Mouse (Mus musculus) embryonic stem cell, embryonic (primary cell): ENCODE measurements around the gene Gm10337.

Source experiments
- CTCF ChIA-PET, 4 experiments: fragments of 300-600 bp in 2 of 4; fragments of 350-600 bp in 2 of 4; sonication (Branson Sonifier 250); formaldehyde crosslinking; loops; one replicate each; lab custom pipeline; 2022; ENCODE audit warnings: inconsistent platforms in 2 of 4; lab: Charles Lee
- POLR2A ChIA-PET, 4 experiments: fragments of 300-600 bp in 2 of 4; fragments of 350-600 bp in 2 of 4; sonication (Branson Sonifier 250); formaldehyde crosslinking; loops; one replicate each; lab custom pipeline; 2022; ENCODE audit warnings: antibody characterized with exemption in 4 of 4, inconsistent platforms in 1 of 4; lab: Charles Lee

The Gm10337 gene

GRCm38 (mm10) chr15:102471727-102472126 lies 31.8 kb upstream of the Gm10337 start:
- POLR2A ChIA-PET = interaction anchor here in 3 of 4 experiments (0.6 to 3.0 kb wide), 83 partner anchors 7 to 586 kb away, joined by 3 to 89 read pairs (median 5); partner anchors contain the start of genes Tarbp2 (in 3 of the 3), Atp5g2 (in 2 of the 3), Map3k12 (in 2 of the 3) and Prr13 (in 2 of the 3)
- CTCF ChIA-PET = interaction anchor here in 3 of 4 experiments (0.6 to 2.1 kb wide), 10 partner anchors 10 to 706 kb away, joined by 3 to 14 read pairs (median 4); partner anchors contain the start of genes Npff (in 1 of the 3) and Tarbp2 (in 1 of the 3)

- POLR2A ChIA-PET = interaction anchor here (0.5 to 15.3 kb wide), 34 partner anchors 8 to 199 kb away, joined by 3 to 518 read pairs (median 5); partner anchors contain the start of genes Tarbp2 (in 3 of the 4), Gm10337 (in 2 of the 4), Sp1 (in 2 of the 4) and Amhr2 (in 1 of the 4)
- CTCF ChIA-PET = no interaction called here
Measured at GRCm38 (mm10) chr15:102473246-102473645, 30.3 kb upstream of the Gm10337 start.

GRCm38 (mm10) chr15:102474520-102474919 lies 29.0 kb upstream of the Gm10337 start:
- POLR2A ChIA-PET = interaction anchor here in 2 of 4 experiments (0.7 to 15.3 kb wide), 9 partner anchors 8 to 75 kb away, joined by 3 to 518 read pairs (median 8); partner anchors contain the start of genes Gm10337 (in 1 of the 2) and Tarbp2 (in 1 of the 2)

GRCm38 (mm10) chr15:102483136-102483535 lies 20.4 kb upstream of the Gm10337 start:
- POLR2A ChIA-PET = interaction anchor here in 3 of 4 experiments (0.6 to 15.3 kb wide), 17 partner anchors 10 to 78 kb away, joined by 3 to 518 read pairs (median 4); partner anchors contain the start of genes Pcbp2 (in 3 of the 3), Gm10337 (in 1 of the 3), Sp1 (in 1 of the 3) and Tarbp2 (in 1 of the 3)
- CTCF ChIA-PET = no interaction called here

More at GRCm38 (mm10) chr15:102474520-102474919, 29.0 kb upstream of the Gm10337 start:
- CTCF ChIA-PET = no interaction called here

- ChIA-PET POLR2A (interaction anchor here (0.6 to 15.3 kb wide), 46 partner anchors 8 to 1219 kb away, joined by 3 to 518 read pairs (median 4); partner anchors contain the start of genes Pcbp2 (in 3 of the 4), Gm10337 (in 2 of the 4), Map3k12 (in 2 of the 4) and Sp1 (in 2 of the 4)), CTCF (interaction anchor here in 3 of 4 experiments (0.6 to 0.9 kb wide), 9 partner anchors 24 to 1255 kb away, joined by 3 to 5 read pairs (median 3); no protein-coding TSS in a partner anchor)
Measured at GRCm38 (mm10) chr15:102485853-102486252, 17.7 kb upstream of the Gm10337 start.

- ChIA-PET CTCF (no interaction called here), POLR2A (interaction anchor here in 2 of 4 experiments (1.6 to 18.7 kb wide), 4 partner anchors 8 to 18 kb away, joined by 6 to 518 read pairs (median 129); partner anchors contain the start of genes Pcbp2 (in 2 of the 2) and Gm10337 (in 1 of the 2))
Measured at GRCm38 (mm10) chr15:102487664-102488063, 15.9 kb upstream of the Gm10337 start.

- CTCF ChIA-PET = no interaction called here
- POLR2A ChIA-PET = interaction anchor here (0.6 to 18.7 kb wide), 17 partner anchors 8 to 78 kb away, joined by 3 to 518 read pairs (median 8); partner anchors contain the start of genes Pcbp2 (in 2 of the 4), Tarbp2 (in 2 of the 4), Gm10337 (in 1 of the 4) and Map3k12 (in 1 of the 4)
Measured at GRCm38 (mm10) chr15:102498322-102498721, 5.2 kb upstream of the Gm10337 start.

- CTCF ChIA-PET = no interaction called here
- POLR2A ChIA-PET = interaction anchor here in 2 of 4 experiments (1.3 to 21.1 kb wide), 11 partner anchors 6 to 29 kb away, joined by 5 to 518 read pairs (median 26); partner anchors contain the start of genes Map3k12 (in 2 of the 2), Pcbp2 (in 2 of the 2), Tarbp2 (in 2 of the 2) and Gm10337 (in 1 of the 2)
Measured at GRCm38 (mm10) chr15:102499370-102499769, 4.2 kb upstream of the Gm10337 start.

GRCm38 (mm10) chr15:102499851-102500250 lies 3.7 kb upstream of the Gm10337 start:
- POLR2A ChIA-PET = interaction anchor here (0.6 to 21.1 kb wide), 17 partner anchors 6 to 149 kb away, joined by 3 to 518 read pairs (median 21); partner anchors contain the start of genes Map3k12 (in 2 of the 4), Pcbp2 (in 2 of the 4), Tarbp2 (in 2 of the 4) and Aaas (in 1 of the 4)
- CTCF ChIA-PET = interaction anchor here in 1 of 4 experiments (0.5 to 0.6 kb wide), 2 partner anchors 119 to 284 kb away, joined by 3 to 8 read pairs; no protein-coding TSS in a partner anchor

- ChIA-PET CTCF (interaction anchor here in 1 of 4 experiments (0.5 to 0.6 kb wide), 2 partner anchors 119 to 285 kb away, joined by 3 to 8 read pairs; no protein-coding TSS in a partner anchor), POLR2A (interaction anchor here (0.6 to 21.1 kb wide), 29 partner anchors 7 to 193 kb away, joined by 3 to 518 read pairs (median 5); partner anchors contain the start of genes Map3k12 (in 2 of the 4), Pcbp2 (in 2 of the 4), Tarbp2 (in 2 of the 4) and Aaas (in 1 of the 4))
Measured at GRCm38 (mm10) chr15:102500479-102500878, 3.0 kb upstream of the Gm10337 start.

- ChIA-PET CTCF (interaction anchor here in 1 of 4 experiments (0.6 kb wide), 1 partner anchor 9 kb away, joined by 4 read pairs; no protein-coding TSS in a partner anchor), POLR2A (interaction anchor here (0.5 to 21.1 kb wide), 35 partner anchors 8 to 194 kb away, joined by 3 to 518 read pairs (median 5); partner anchors contain the start of genes Tarbp2 (in 3 of the 4), Map3k12 (in 2 of the 4), Pcbp2 (in 2 of the 4) and Sp1 (in 2 of the 4))
Measured at GRCm38 (mm10) chr15:102501084-102501814, 2.3 kb upstream of the Gm10337 start.

GRCm38 (mm10) chr15:102502254-102502840 lies 1.2 kb upstream of the Gm10337 start:
- ChIA-PET POLR2A (interaction anchor here (0.5 to 21.1 kb wide), 22 partner anchors 7 to 188 kb away, joined by 3 to 518 read pairs (median 10); partner anchors contain the start of genes Tarbp2 (in 3 of the 4), Map3k12 (in 2 of the 4), Pcbp2 (in 2 of the 4) and Npff (in 1 of the 4)), CTCF (no interaction called here)

GRCm38 (mm10) chr15:102503924-102504782 lies 631 bp downstream of the Gm10337 start:
- CTCF ChIA-PET = interaction anchor here in 1 of 4 experiments (0.5 kb wide), 1 partner anchor 22 kb away, joined by 3 read pairs; no protein-coding TSS in a partner anchor
- POLR2A ChIA-PET = interaction anchor here (0.6 to 21.1 kb wide), 18 partner anchors 8 to 199 kb away, joined by 3 to 518 read pairs (median 5); partner anchors contain the start of genes Tarbp2 (in 3 of the 4), Map3k12 (in 2 of the 4), Aaas (in 1 of the 4) and Npff (in 1 of the 4)

GRCm38 (mm10) chr15:102505073-102505769 lies 1.7 kb downstream of the Gm10337 start:
- CTCF ChIA-PET = interaction anchor here in 2 of 4 experiments (0.5 to 1.0 kb wide), 2 partner anchors 11 to 124 kb away, joined by 3 to 4 read pairs; no protein-coding TSS in a partner anchor
- POLR2A ChIA-PET = interaction anchor here in 3 of 4 experiments (0.5 to 21.1 kb wide), 20 partner anchors 9 to 719 kb away, joined by 3 to 518 read pairs (median 4); partner anchors contain the start of genes Tarbp2 (in 3 of the 3), Map3k12 (in 2 of the 3), Aaas (in 1 of the 3) and Npff (in 1 of the 3)
